Mouse (Mus musculus): ENCODE data around the gene Txlna. TPM values are rescaled to one million over a fixed set of nuclear protein-coding genes. Genes with fewer than 3 reads are reported as not detected.

Gene Txlna
- total RNA-seq, 2 experiments from 2014 or later: 14.6 to 68.1 TPM

- ATAC-seq (ENCODE audit: poor library complexity, severe bottlenecking): no peak
These were observed 15.4 kb downstream of the Txlna start for GRCm38 (mm10) chr4:129625496-129625895.

DNA sequence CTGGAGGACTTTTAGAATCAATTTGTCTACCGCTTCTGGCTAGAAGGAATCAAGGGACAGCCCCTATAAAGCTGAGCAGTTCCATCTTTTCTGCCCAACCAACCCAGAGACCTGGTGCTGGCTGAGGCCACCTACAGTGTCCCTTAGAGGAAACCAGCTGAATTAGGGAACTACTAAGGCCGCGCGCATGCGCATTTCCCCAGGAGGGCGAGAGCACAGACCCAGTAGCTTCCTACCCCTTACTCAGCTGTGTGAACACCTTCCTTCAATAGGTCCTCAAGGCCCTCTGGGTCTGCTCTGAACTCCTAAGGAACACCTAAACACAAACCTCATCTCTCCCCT, 15.9 kb downstream of the Txlna start:
- ATAC-seq (ENCODE audit: poor library complexity, severe bottlenecking): peak; percentile 64

- peak; percentile 91 for ATAC-seq (ENCODE audit: poor library complexity, severe bottlenecking)
These were observed 16.4 kb downstream of the Txlna start for GRCm38 (mm10) chr4:129624281-129625028.

DNA sequence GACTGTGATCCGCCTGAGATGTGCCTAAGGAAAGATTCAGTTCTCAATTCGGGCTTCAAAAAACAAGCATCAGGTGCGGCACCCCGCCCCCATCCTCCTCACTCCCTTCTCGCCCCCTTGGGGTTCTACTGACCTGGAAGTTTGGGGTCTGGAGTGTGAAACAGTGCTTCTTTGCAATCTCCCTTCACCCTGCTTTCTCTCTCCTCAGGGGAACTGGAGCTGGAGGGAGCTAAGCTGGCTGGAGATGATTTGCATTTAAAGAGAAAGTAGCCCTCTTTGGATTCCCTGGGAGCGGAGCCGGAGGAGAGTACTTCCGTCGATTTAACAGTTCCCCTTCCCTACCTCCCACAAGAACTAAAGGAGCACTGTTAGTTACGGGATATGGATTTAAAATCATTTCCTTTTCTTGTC, 17.2 kb downstream of the Txlna start, which contains the start of gene Ccdc28b:
Gene Ccdc28b, minus strand, starts transcription at position 267 of the 411 bp plus-strand sequence.
- ATAC-seq (ENCODE audit: poor library complexity, severe bottlenecking): peak; percentile 1; the same call in 1 of the 2 replicates

GRCm38 (mm10) chr4:129622803-129623535, 17.9 kb downstream of the Txlna start:
- ATAC-seq (ENCODE audit: poor library complexity, severe bottlenecking): no peak

DNA sequence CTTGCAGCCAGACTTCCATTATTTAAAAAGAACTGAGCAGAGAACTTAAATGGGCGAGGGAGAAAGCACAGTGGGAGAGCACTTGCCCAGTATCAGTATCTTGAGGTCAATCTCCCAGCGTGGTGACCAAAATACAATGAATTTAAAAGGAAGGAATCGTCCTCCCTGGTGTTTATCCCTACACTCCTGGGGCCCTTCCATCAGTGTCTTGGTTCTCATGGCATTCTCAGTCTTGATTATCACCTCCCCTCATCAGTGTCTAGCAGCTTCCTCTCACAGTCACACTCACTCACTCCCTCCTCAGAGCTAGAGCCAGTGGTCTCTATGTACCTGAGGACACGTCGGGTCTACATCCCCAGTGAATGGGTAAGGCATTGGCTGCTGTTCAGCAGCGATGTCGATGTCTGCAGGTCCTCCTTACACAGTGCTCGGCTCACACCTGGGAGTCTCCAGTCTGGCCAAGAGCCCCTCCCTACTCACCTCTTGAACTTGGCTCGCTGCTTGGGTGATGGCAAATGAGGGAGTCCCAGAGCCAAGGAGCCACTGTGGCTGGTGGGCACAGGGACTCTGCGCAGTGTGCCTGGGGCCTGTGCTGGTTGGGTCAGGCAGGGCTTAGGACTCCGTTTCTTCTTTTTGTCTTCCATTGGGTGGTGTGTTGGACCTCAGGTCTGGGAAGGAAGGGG, 18.6 kb downstream of the Txlna start:
- ATAC-seq (ENCODE audit: poor library complexity, severe bottlenecking): no peak

DNA sequence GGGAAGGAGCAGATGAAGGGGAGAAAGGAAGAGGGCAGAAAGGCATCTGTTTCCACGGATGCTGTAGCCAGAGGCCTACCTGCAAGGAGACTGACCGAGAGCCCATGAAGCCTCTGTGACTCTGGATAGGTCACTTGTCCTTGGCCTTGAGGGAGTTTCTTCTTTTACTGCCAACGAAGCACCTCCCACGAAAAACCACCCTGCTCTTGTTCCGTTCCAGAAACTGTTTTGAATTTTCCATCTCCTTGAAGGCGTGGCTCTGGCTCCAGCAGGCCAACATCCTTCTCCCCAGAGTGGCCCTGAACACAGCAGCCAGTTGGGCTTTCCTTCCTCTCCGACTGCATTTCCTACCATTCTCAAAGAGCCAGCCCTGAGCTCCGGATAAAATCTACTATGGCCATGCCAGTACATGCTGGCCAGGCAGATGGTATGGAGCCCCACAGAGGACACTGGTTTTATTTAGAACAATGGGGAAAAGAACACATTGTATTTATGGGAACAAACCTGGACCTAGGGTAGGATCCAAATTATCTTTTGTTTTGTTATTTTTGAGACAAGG, 19.5 kb downstream of the Txlna start:
- ATAC-seq (ENCODE audit: poor library complexity, severe bottlenecking): no peak

DNA sequence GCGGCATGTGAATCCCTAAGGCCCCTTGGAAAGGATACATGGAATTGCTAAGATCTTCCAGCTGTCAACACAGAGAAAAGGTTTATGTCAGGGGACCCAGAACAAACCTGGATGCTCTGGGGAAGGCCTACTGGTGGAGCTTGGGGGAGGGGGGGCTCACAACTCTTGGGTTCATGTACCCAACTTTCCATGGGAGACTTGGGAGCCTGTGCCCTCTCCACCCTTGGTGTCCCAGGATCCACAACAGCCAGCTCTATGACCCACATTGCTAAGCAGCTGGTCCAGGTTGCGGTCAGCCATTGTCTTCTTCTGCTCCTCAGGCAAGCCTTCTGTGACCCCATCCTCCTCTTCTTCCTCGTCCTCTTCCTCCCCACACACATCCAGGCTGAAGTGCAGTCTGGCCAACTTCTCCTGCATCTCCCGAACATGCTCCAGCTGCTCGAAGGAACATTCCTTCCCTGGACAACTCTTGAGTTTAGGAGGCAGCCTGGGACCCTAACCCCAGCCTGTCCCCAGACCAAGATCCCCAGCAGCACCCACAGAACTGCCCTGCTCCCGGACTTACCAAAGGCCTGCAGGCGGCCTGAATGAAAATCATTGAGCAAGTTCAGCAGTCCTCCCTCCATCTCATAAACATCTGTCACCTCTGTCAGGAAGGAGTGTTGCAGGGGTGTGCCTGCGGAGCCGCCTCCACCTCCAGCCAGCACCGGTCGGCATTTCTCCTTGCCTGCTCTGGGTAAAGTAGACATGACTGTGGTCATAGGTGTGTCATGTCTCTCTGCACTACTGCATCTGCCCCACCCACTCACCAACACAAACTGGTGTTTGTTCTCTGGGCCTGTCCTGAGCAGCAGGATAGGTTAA, 20.2 kb downstream of the Txlna start:
- ATAC-seq (ENCODE audit: poor library complexity, severe bottlenecking): no peak

- peak; percentile 96 for ATAC-seq (ENCODE audit: poor library complexity, severe bottlenecking)
These were observed 21.8 kb downstream of the Txlna start, which contains the start of gene Iqcc for GRCm38 (mm10) chr4:129618786-129619691. Gene Iqcc, minus strand, starts transcription at chr4:129619099.

- ATAC-seq (ENCODE audit: poor library complexity, severe bottlenecking): no peak
These were observed 22.8 kb downstream of the Txlna start for GRCm38 (mm10) chr4:129618031-129618430.

GRCm38 (mm10) chr4:129617121-129617641, 23.7 kb downstream of the Txlna start:
- ATAC-seq (ENCODE audit: poor library complexity, severe bottlenecking): no peak

DNA sequence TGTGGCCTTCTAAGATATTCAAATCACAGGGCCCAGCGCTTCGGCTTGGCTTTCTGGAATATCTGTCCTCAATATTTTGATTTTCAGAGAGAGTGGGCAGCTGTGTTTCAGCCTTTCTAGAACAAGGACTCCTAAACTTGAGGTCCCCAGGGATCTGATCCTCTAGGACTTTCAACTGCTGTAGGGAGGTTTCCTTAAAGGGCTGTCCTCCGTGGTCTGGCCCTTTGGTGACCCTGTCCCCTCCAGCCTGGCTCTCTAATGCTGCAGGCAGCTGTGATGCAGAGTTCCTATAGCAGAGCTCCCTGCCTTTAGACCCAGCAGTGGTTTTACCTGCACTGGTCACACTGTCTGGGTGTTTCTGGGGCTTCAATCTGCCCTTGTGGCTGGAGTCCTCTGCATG, 24.2 kb downstream of the Txlna start:
- ATAC-seq (ENCODE audit: poor library complexity, severe bottlenecking): no peak

- no peak for ATAC-seq (ENCODE audit: poor library complexity, severe bottlenecking)
These were observed 25.0 kb downstream of the Txlna start for GRCm38 (mm10) chr4:129615801-129616290.

DNA sequence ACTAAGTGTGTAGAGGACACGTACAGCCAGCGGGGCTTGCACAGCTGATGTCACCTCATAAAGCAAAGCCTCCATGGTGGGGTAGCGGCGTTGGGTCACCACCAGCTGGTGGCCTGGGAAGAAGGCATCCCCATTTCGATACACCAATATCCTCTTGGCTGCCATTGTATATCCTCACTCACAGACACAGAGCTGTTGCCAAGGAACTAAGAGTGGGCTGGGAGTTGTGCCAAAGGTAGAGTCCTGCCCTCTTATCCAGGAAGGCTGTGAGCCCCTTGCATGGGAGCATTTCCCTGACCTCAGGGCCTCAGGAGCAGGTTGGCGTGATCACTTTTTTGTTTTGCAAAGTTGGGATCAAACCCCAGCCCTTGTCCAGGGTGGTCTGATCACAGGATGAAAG, 26.8 kb downstream of the Txlna start, which contains the start of gene Dcdc2b:
Gene Dcdc2b, minus strand, starts transcription at position 165 of the 400 bp plus-strand sequence.
- ATAC-seq (ENCODE audit: poor library complexity, severe bottlenecking): no peak

- ATAC-seq (ENCODE audit: poor library complexity, severe bottlenecking): no peak
These were observed 30.4 kb downstream of the Txlna start for GRCm38 (mm10) chr4:129610472-129610871.

- ATAC-seq (ENCODE audit: poor library complexity, severe bottlenecking): no peak
These were observed 30.8 kb downstream of the Txlna start for GRCm38 (mm10) chr4:129610026-129610425.

DNA sequence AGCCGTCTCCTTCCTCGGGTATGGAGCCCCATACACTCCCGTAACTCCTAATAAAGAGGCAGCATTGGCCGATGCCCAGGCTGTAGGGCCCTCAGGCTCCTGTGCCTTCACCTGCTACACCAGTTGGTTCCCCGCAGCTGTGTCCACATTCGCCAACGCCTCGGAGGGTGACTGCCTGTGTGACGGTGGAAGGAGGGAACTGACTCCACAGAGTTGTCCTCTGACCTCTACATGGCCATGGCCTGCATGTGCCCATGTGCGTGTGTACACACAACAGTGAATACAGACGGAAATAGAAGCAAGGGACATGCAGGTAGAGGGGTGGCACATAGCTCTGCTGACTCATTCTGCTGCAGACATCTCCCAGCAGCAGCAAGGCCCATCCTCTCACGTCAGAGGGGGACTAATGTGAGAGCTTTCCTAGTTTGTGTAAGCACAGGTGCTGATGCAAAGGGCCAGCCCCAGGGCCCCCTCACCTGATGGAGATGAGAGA, 31.7 kb downstream of the Txlna start:
- ATAC-seq (ENCODE audit: poor library complexity, severe bottlenecking): no peak

GRCm38 (mm10) chr4:129608426-129609025, 32.3 kb downstream of the Txlna start:
- peak; percentile 99 for ATAC-seq (ENCODE audit: poor library complexity, severe bottlenecking)
